Mouse (Mus musculus): ENCODE data around the gene Gm42420.

- TF ChIP-seq CTCF (IDR thresholded peaks at IDR 0.05) (no peak), EP300 (IDR thresholded peaks at IDR 0.05) (no peak)
These were observed 15.1 kb upstream of the Gm42420 start for GRCm38 (mm10) chr6:39570426-39570825.
